Mouse (Mus musculus): ENCODE measurements around the gene Map2k6. TPM values are rescaled to one million over a fixed set of nuclear protein-coding genes. Genes with fewer than 3 reads are reported as not detected.

Map2k6 gene
- polyA plus RNA-seq, 1 experiment = 12.5 TPM

DNA sequence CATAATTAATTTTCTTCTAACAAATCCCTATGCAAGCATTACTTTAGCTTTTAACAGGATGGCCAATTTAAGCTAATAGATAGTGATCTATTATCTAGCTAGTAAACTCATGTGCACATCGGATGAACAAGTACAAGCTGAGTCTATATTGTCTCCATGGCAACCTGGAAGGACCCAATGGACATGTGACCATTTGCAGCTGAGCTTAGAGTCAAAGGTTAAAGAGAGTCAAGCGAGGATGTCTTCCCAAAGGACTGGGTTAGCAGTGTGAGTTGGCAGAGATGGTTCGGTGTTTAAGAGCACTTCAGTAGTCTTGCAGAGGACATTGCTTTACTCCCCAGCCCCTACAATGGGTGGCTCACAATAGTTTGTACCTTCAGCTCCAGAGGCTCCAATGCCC is 6.2 kb upstream of the Map2k6 start:
- Histone ChIP-seq H3K4me3 (replicated peaks; ENCODE audit: insufficient read depth, low read depth, low read length) (no peak overlapping the region), H3K27me3 (ENCODE audit: control insufficient read depth, insufficient read depth, low read length) (no peaks in the 10 kb centered on the region; the same call in 1 of the 2 replicates), H3K27ac (ENCODE audit: insufficient read depth, low read length) (no peak overlapping the region), H3K4me1 (ENCODE audit: control insufficient read depth, insufficient read depth, low read length) (no peaks in the 10 kb centered on the region)
- DNase-seq = no peak
- TF ChIP-seq CTCF (IDR thresholded peaks at IDR 0.05; ENCODE audit: borderline replicate concordance, insufficient read depth, low read depth, low read length) (no peak), POLR2A (IDR thresholded peaks at IDR 0.05; ENCODE audit: borderline replicate concordance, insufficient read depth, low read length) (no peak)
- 33% methylated on average over 3 of the region's 3 CpGs for WGBS

DNA sequence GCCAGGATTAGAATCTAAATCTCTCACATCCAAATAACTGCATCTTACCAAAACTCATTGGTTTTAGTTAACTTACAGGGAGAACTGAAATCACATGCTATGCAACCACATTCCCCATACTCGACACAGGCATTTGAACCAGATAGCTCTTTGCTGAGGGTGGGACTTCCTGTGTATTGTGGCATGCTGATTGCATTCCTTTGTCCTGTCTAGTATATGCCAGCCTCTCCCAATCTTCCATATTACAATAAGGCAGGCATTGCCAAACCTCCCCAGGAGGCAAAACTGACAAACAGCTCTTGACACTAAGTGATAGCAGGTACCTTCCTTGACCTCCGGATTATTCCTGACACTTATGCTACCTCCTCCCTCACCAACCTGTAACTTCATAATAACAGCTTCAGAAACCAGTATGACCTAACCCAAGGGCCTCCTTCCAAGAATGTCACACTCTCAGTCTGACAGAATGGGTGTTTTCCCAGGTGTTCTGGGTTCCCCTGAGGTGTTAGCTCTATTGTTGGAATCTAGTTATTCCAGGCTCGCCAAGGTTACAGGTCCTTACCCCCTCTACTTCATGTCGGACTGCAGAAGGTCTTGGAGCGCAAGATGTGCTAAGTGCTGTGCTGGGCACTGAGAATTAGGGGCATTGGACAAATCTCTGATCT is 4.0 kb upstream of the Map2k6 start:
- Histone ChIP-seq H3K4me1 (ENCODE audit: control insufficient read depth, insufficient read depth, low read length) (no peaks in the 10 kb centered on the region), H3K4me3 (replicated peaks; ENCODE audit: insufficient read depth, low read depth, low read length) (no peak overlapping the region), H3K27ac (ENCODE audit: insufficient read depth, low read length) (no peak overlapping the region), H3K27me3 (ENCODE audit: control insufficient read depth, insufficient read depth, low read length) (no peaks in the 10 kb centered on the region; the same call in 1 of the 2 replicates)
- DNase-seq = no peak
- no peak for TF ChIP-seq POLR2A (IDR thresholded peaks at IDR 0.05; ENCODE audit: borderline replicate concordance, insufficient read depth, low read length)
- TF ChIP-seq CTCF (IDR thresholded peaks at IDR 0.05; ENCODE audit: borderline replicate concordance, insufficient read depth, low read depth, low read length) = no peak
- 87% methylated on average over 5 of the region's 5 CpGs for WGBS

DNA sequence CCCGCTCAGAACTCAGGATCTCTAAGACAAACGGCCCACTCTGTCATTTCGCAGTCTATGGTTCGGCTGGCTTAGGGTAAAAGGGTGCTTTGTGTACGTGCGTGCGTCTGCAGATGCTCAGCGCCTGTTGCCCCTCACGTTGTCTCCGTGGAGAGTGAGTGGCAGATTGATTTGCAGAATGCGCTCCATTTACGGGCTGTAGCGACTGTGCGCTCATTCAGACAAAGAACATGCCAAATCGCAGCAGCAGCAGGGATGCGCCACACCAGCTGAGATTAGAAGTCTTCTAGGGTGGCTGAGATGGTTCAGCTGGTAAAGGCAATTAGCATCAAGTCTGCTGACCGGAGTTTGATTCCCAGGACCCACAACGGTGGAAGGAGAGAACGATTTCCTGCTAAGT is 2.8 kb upstream of the Map2k6 start:
- Histone ChIP-seq H3K4me3 (replicated peaks; ENCODE audit: insufficient read depth, low read depth, low read length) (no peak overlapping the region), H3K27me3 (ENCODE audit: control insufficient read depth, insufficient read depth, low read length) (no peaks in the 10 kb centered on the region; the same call in 1 of the 2 replicates), H3K4me1 (ENCODE audit: control insufficient read depth, insufficient read depth, low read length) (no peaks in the 10 kb centered on the region), H3K27ac (ENCODE audit: insufficient read depth, low read length) (no peak overlapping the region)
- DNase-seq = no peak
- 15% methylated on average over 19 of the region's 19 CpGs for WGBS
- TF ChIP-seq CTCF (IDR thresholded peaks at IDR 0.05; ENCODE audit: borderline replicate concordance, insufficient read depth, low read depth, low read length) (no peak), POLR2A (IDR thresholded peaks at IDR 0.05; ENCODE audit: borderline replicate concordance, insufficient read depth, low read length) (no peak)

DNA sequence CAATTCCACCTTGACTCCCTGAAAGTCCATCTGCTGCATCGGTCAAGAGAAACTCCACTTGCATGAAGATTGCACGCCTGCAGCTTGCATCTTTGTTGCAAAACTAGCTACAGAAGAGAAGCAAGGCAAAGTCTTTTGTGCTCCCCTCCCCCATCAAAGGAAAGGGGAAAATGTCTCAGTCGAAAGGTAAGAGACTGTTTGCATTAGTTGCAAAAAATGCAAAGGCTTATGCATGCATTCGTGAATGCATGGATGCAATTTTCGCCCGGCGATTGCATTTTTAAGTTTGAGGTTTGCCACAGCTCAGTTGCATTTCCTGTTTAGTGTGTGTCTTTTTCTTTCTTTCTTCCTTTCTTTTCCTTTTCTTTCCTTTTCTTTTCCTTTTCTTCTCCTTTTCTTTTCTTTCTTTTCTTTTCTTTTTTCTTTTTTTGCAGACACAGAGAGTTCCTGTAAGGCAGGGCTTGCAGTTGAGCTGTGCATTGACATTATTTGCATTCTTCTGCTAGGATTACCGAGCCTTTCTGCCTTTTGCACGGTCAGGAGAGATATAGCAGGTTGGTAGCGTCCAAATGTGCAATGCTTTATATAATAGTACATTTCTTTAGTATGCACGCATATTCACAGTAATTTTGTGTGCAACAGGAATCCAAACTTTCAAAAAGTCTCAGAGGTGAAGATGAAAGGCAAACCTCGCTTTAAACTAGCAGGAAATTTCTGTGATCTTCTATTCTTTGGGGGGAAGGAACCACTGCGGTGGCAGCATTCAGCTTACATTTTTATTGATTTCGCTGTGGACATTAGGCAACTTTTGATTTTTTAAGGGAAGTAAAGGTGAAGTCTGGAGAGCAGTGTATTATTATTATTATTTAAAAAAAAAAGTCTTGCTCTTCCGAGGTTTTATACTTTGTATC is 573 bp downstream of the Map2k6 start:
- no peaks in the 10 kb centered on the region; the same call in 1 of the 2 replicates for H3K27me3 ChIP-seq (ENCODE audit: control insufficient read depth, insufficient read depth, low read length)
- TF ChIP-seq POLR2A (IDR thresholded peaks at IDR 0.05; ENCODE audit: borderline replicate concordance, insufficient read depth, low read length) = no peak
- TF ChIP-seq CTCF (IDR thresholded peaks at IDR 0.05; ENCODE audit: borderline replicate concordance, insufficient read depth, low read depth, low read length) = no peak
- WGBS = 2% methylated on average over 15 of the region's 15 CpGs

DNA sequence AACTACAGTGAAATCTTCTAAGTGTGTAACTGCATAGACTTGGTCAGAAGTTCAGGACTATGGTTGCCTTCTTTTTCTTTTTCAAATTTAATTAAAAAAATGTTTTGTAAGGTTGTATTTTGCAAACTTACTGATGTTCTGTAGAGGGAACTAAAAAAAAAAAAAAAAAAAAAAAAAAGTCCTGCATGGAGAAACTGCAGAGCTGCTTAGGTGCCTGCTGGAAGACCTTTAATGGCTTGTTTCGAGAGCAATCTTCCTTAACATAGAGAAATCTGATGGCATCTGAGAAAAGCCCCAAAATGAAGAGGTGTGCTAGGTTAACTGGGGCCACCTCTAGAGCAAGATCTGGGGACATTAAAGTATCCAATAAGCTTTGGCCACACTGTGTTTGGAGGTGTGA is 1.4 kb downstream of the Map2k6 start:
- no peaks in the 10 kb centered on the region for H3K4me1 ChIP-seq (ENCODE audit: control insufficient read depth, insufficient read depth, low read length)
- no peak overlapping the region for H3K27ac ChIP-seq (ENCODE audit: insufficient read depth, low read length)
- 49% methylated on average over 1 of the region's 1 CpGs for WGBS
- no peak for DNase-seq
- no peaks in the 10 kb centered on the region for H3K27me3 ChIP-seq (ENCODE audit: control insufficient read depth, insufficient read depth, low read length)
- H3K4me3 ChIP-seq (replicated peaks; ENCODE audit: insufficient read depth, low read depth, low read length) = peak overlapping the region; percentile 23
- TF ChIP-seq CTCF (IDR thresholded peaks at IDR 0.05; ENCODE audit: borderline replicate concordance, insufficient read depth, low read depth, low read length) (no peak), POLR2A (IDR thresholded peaks at IDR 0.05; ENCODE audit: borderline replicate concordance, insufficient read depth, low read length) (no peak)

More for the DNA sequence above, 573 bp downstream of the Map2k6 start:
- no peak overlapping the region for H3K27ac ChIP-seq (ENCODE audit: insufficient read depth, low read length)
- H3K4me3 ChIP-seq (replicated peaks; ENCODE audit: insufficient read depth, low read depth, low read length) = peak overlapping the region; percentile 98
- H3K4me1 ChIP-seq (ENCODE audit: control insufficient read depth, insufficient read depth, low read length) = no peaks in the 10 kb centered on the region
- DNase-seq = no peak

DNA sequence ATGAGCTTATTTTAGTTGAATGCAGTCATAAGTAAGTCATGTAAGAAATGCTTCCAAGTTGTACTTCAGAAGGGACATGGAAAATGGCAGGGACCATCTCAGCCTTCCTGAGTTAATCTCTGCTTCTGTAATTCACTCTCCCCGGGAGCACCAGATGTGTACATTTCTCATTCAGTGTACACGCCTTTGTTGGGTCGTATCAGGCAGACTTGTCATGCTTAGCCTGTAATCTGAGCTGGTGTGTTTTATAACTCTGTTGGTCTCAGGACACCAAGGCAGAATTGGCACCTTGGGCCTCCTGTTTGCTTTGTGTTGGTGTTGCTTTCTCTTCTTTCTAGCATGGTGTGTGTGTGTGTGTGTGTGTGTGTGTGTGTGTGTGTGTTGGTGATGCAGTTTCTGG is 3.7 kb downstream of the Map2k6 start:
- H3K4me3 ChIP-seq (replicated peaks; ENCODE audit: insufficient read depth, low read depth, low read length) = no peak overlapping the region
- no peaks in the 10 kb centered on the region for H3K27me3 ChIP-seq (ENCODE audit: control insufficient read depth, insufficient read depth, low read length)
- H3K27ac ChIP-seq (ENCODE audit: insufficient read depth, low read length) = no peak overlapping the region
- TF ChIP-seq CTCF (IDR thresholded peaks at IDR 0.05; ENCODE audit: borderline replicate concordance, insufficient read depth, low read depth, low read length) (no peak), POLR2A (IDR thresholded peaks at IDR 0.05; ENCODE audit: borderline replicate concordance, insufficient read depth, low read length) (no peak)
- H3K4me1 ChIP-seq (ENCODE audit: control insufficient read depth, insufficient read depth, low read length) = no peaks in the 10 kb centered on the region
- no peak for DNase-seq
- 53% methylated on average over 3 of the region's 3 CpGs for WGBS

DNA sequence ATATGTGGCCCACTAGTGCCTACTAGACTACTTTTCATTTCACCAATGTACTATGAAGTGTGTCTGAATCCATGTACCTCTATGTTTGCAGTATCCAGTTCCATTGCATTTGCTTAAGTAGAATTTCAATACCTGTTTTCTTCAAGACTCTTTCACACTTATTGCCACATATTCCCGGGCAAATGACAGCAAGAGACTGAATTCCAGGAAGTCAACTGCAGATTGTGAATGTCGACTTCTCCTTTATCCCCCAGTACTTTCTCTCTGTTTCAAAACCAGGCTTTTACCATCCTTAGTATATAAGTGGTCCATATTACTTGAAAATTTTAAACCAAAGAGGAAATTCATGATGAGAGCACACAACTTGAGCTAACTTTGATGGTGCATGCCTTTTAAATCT is 4.7 kb downstream of the Map2k6 start:
- Histone ChIP-seq H3K27ac (ENCODE audit: insufficient read depth, low read length) (no peak overlapping the region), H3K27me3 (ENCODE audit: control insufficient read depth, insufficient read depth, low read length) (no peaks in the 10 kb centered on the region), H3K4me3 (replicated peaks; ENCODE audit: insufficient read depth, low read depth, low read length) (no peak overlapping the region), H3K4me1 (ENCODE audit: control insufficient read depth, insufficient read depth, low read length) (no peaks in the 10 kb centered on the region)
- no peak for DNase-seq
- WGBS = 89% methylated on average over 2 of the region's 2 CpGs
- no peak for TF ChIP-seq POLR2A (IDR thresholded peaks at IDR 0.05; ENCODE audit: borderline replicate concordance, insufficient read depth, low read length)
- no peak for TF ChIP-seq CTCF (IDR thresholded peaks at IDR 0.05; ENCODE audit: borderline replicate concordance, insufficient read depth, low read depth, low read length)

All from cerebellum, adult 2 months (tissue).